Mouse (Mus musculus) liver, embryonic 14.5 days (tissue): ENCODE measurements at regions not wholly inside any gene's neighbourhood (a gene's known extent, or its start where the extent isn't known, plus 50 kb on each side); places are given as distances from the start of the nearest gene placed in this dataset.

ENCODE experiments used
- CTCF ChIP-seq: IDR thresholded peaks from 2 replicates; pipeline ENCODE4 v1.5.1; 2016; ENCODE audit warnings: antibody characterized with exemption, low read depth, control low read depth
- EP300 ChIP-seq: IDR thresholded peaks from 2 replicates; pipeline ENCODE4 v1.6.1; 2016; ENCODE audit warnings: antibody characterized with exemption, low read depth

GRCm38 (mm10) chr9:85174431-85174830 lies 138.1 kb upstream of the Gm11114 start:
- TF ChIP-seq CTCF: no peak
- no peak for TF ChIP-seq EP300
